Mouse (Mus musculus) hindbrain, embryonic 11.5 days (tissue): ENCODE measurements around the gene Morc1. TPM values are rescaled to one million over a fixed set of nuclear protein-coding genes. Genes with fewer than 3 reads are reported as not detected.

ENCODE experiments used
- ATAC-seq: fragments of 200-750 bp; cut with Nextera tagmentation; 2 replicates; pipeline ENCODE4 v1.8.0; 2017; ENCODE audit warnings: mild to moderate bottlenecking, moderate TSS enrichment, moderate library complexity; ENCODE audit not compliant: low FRiP score
- DNase-seq: peaks from one replicate; pipeline ENCODE4 v3.0.0-alpha.2; 2015; ENCODE audit warnings: low spot score
- H3K27ac ChIP-seq: fragments of 300-500 bp; sonication (generic); 2 replicates; pipeline ENCODE4 v1.5.1; 2014; ENCODE audit warnings: mild to moderate bottlenecking, low read depth, low read length
- H3K27me3 ChIP-seq: fragments of 300-500 bp; sonication (generic); 2 replicates; pipeline ENCODE4 v1.6.1; 2014; ENCODE audit warnings: mild to moderate bottlenecking, low read length, moderate library complexity, mixed read lengths; ENCODE audit not compliant: control insufficient read depth, insufficient read depth
- H3K36me3 ChIP-seq: fragments of 300-500 bp; sonication (generic); 2 replicates; pipeline ENCODE4 v1.6.1; 2014; ENCODE audit warnings: mild to moderate bottlenecking, low read length, moderate library complexity, mixed read lengths; ENCODE audit not compliant: control insufficient read depth, insufficient read depth
- H3K4me1 ChIP-seq: fragments of 300-500 bp; sonication (generic); replicated peaks from 2 replicates; pipeline ENCODE4 v1.6.1; 2014; ENCODE audit warnings: low read length, mixed read lengths; ENCODE audit not compliant: control insufficient read depth, insufficient read depth
- H3K4me2 ChIP-seq: fragments of 300-500 bp; sonication (generic); replicated peaks from 2 replicates; pipeline ENCODE4 v1.6.1; 2014; ENCODE audit warnings: mild to moderate bottlenecking, low read depth, low read length
- H3K4me3 ChIP-seq: fragments of 300-500 bp; sonication (generic); 2 replicates; pipeline ENCODE4 v1.5.1; 2014; ENCODE audit warnings: low read depth, low read length
- H3K9ac ChIP-seq: fragments of 300-500 bp; sonication (generic); 2 replicates; pipeline ENCODE4 v1.6.1; 2014; ENCODE audit warnings: low read depth, low read length
- H3K9me3 ChIP-seq: fragments of 300-500 bp; sonication (generic); 2 replicates; pipeline ENCODE4 v1.6.1; 2016; ENCODE audit warnings: low read length; ENCODE audit not compliant: control insufficient read depth
- WGBS: fragments of 180-500 bp; shearing (Covaris S2); extraction: QIAGEN DNeasy Blood & Tissue Kit; methylation state at CpG from one replicate; pipeline ENCODE4 v1.1.7; 2014; 5-methylcytosine and 5-hydroxymethylcytosine counted together
- polyA plus RNA-seq: library from polyadenylated mRNA; unstranded; fragments of >200 nt; fragmentation: Nextera tagmentation; extraction: Ambion mirVana; gene quantifications from 2 replicates; pipeline ENCODE4 v1.2.1, GENCODE M21; 2014

Gene Morc1
- polyA plus RNA-seq, 1 experiment from 2014 or later = not detected

DNA sequence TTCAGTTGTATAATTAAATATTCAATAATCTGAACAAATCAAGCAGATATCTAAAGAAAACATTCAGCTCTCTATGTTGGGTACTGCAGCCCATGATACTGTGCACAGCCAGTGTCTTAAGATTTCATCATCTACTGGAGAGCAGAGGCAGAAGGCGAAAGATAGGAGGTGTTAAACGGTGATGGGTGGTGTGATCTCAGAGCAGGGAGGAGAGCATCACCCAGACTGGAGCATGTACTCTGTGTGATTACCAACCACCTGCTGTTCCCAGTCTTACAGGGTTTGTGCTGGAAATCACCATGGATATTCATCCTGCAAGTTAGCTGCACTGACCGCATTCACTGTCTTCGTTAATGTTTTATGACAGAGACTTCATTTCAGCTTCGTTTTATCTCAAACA lies 106.1 kb downstream of the Morc1 start:
- H3K4me1 ChIP-seq = no peaks in the 10 kb centered on the region
- H3K4me2 ChIP-seq = no peak overlapping the region
- H3K4me3 ChIP-seq = no peak overlapping the region
- H3K9ac ChIP-seq = no peak overlapping the region
- DNase-seq (no peak), ATAC-seq (no peak)
- 97% methylated on average over 5 of the region's 5 CpGs for WGBS
- no peaks in the 10 kb centered on the region for H3K27me3 ChIP-seq
- no peaks in the 10 kb centered on the region for H3K36me3 ChIP-seq
- no peak overlapping the region for H3K27ac ChIP-seq
- no peaks in the 10 kb centered on the region for H3K9me3 ChIP-seq

DNA sequence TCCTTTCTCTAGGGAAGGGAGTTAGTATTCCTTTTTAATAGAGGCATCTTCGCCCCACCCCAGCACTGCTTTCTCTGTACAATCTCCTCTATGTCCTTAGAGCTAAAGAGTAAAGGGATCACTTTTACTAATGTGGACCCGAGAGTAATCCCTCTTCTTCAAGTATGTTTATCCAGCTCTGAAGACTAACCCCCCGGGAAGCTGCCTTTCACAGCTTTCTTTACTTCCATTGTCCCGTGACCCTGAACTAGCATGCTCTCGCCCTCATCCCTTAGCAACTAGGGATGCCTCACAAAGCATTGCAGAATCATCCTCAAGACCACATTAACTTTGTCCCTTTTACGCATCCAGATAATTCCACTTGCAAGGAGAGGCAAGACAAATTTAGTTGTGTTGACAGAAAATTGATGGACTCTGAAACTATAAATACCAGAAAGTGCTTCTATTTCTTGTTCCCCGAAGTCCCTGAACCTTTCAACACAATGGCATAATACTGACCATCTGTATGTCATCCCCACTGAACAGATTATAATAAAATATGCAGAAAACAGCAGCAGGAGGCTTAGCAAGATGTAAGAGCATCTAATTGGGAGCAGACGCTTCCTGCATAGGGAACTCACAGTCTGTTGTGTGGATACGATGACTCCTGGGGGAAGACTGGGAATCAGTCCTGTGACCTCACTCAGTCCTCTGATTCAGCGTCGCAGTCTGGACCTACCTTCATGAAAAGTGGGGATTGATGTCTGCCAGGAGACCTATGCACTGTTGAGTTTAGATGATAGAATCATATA lies 131.4 kb downstream of the Morc1 start:
- Histone ChIP-seq H3K27ac (peak overlapping the region; percentile 25; the same call in 1 of the 2 replicates), H3K36me3 (no peaks in the 10 kb centered on the region), H3K9me3 (no peaks in the 10 kb centered on the region), H3K4me3 (no peak overlapping the region), H3K9ac (no peak overlapping the region), H3K27me3 (no peaks in the 10 kb centered on the region), H3K4me1 (0 out of 2 replicates have a peak, but pooled peaks cover 2% of the 10 kb centered on the region), H3K4me2 (no peak overlapping the region)
- WGBS = 16% methylated on average over 11 of the region's 11 CpGs
- DNase-seq (peak; percentile 59), ATAC-seq (peak; percentile 90)

DNA sequence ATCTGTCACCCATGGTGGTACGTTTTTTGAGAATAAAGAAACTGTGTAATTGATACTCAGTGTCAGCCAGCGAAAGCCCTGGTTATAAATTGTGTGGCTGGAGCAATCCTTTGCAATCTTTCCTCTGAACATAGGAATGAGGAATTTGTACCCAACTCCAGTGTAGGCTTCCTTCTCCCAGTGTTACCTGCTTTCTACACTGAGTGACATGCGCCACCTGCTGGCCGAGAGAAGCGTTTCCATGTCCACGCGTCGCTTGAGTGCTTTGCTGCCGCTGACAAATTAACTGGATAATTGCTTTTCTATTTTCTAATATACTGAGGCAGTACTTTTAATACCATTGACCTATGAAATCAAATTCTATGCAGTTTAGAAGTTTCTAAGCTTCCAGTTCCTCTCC lies 139.3 kb downstream of the Morc1 start:
- Histone ChIP-seq H3K4me1 (no peaks in the 10 kb centered on the region), H3K27me3 (no peaks in the 10 kb centered on the region), H3K4me2 (no peak overlapping the region), H3K9me3 (no peaks in the 10 kb centered on the region), H3K9ac (no peak overlapping the region), H3K27ac (no peak overlapping the region), H3K36me3 (no peaks in the 10 kb centered on the region), H3K4me3 (no peak overlapping the region)
- peak; percentile 84 for DNase-seq
- WGBS = 20% methylated on average over 9 of the region's 9 CpGs
- peak; percentile 73; the same call in 1 of the 2 replicates for ATAC-seq

GRCm38 (mm10) chr16:48574072-48574471 lies 143.0 kb downstream of the Morc1 start:
- Histone ChIP-seq H3K9me3 (no peaks in the 10 kb centered on the region), H3K9ac (no peak overlapping the region), H3K27me3 (no peaks in the 10 kb centered on the region), H3K27ac (no peak overlapping the region), H3K36me3 (no peaks in the 10 kb centered on the region), H3K4me3 (no peak overlapping the region), H3K4me1 (no peaks in the 10 kb centered on the region), H3K4me2 (no peak overlapping the region)
- ATAC-seq = no peak
- DNase-seq = no peak
- WGBS = 81% methylated on average over 5 of the region's 5 CpGs

GRCm38 (mm10) chr16:48574499-48574898 lies 143.5 kb downstream of the Morc1 start:
- no peaks in the 10 kb centered on the region for H3K27me3 ChIP-seq
- no peak for ATAC-seq
- H3K9ac ChIP-seq = no peak overlapping the region
- no peak for DNase-seq
- no peaks in the 10 kb centered on the region for H3K36me3 ChIP-seq
- 87% methylated on average over 3 of the region's 3 CpGs for WGBS
- no peaks in the 10 kb centered on the region for H3K9me3 ChIP-seq
- H3K4me2 ChIP-seq = no peak overlapping the region
- no peaks in the 10 kb centered on the region for H3K4me1 ChIP-seq
- H3K4me3 ChIP-seq = no peak overlapping the region
- H3K27ac ChIP-seq = no peak overlapping the region

- no peak for ATAC-seq
- no peaks in the 10 kb centered on the region for H3K4me1 ChIP-seq
- H3K27ac ChIP-seq = no peak overlapping the region
- no peak for DNase-seq
- no peak overlapping the region for H3K4me2 ChIP-seq
- H3K4me3 ChIP-seq = no peak overlapping the region
- no peaks in the 10 kb centered on the region for H3K36me3 ChIP-seq
- no peaks in the 10 kb centered on the region for H3K27me3 ChIP-seq
- 82% methylated on average over 6 of the region's 6 CpGs for WGBS
- no peak overlapping the region for H3K9ac ChIP-seq
- H3K9me3 ChIP-seq = no peaks in the 10 kb centered on the region
Measured at GRCm38 (mm10) chr16:48585369-48585768, 154.3 kb downstream of the Morc1 start.

DNA sequence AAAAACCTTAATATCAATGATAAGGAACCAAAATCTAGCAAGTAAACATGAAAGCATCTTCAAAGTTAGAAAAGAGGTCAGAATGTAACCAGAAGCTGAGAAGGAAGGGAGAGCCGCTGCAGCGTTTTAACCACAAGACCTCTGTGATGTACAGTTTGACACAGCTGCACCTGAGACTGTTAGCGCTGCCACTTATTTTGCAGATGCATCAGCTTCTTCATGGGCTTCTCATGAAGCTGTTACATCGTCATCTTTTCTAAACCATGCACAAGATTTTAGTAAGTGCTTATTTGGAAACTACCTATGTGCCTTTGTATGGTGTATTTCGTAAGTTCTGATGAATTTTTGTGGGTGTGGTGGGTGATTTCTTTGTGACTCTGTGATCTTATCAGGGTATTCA lies 163.4 kb downstream of the Morc1 start:
- Histone ChIP-seq H3K9me3 (no peaks in the 10 kb centered on the region), H3K4me1 (no peaks in the 10 kb centered on the region), H3K4me2 (no peak overlapping the region), H3K27ac (no peak overlapping the region), H3K36me3 (no peaks in the 10 kb centered on the region), H3K9ac (no peak overlapping the region), H3K27me3 (no peaks in the 10 kb centered on the region), H3K4me3 (no peak overlapping the region)
- WGBS = 90% methylated on average over 5 of the region's 5 CpGs
- no peak for ATAC-seq
- no peak for DNase-seq

- ATAC-seq (no peak), DNase-seq (no peak)
- no peak overlapping the region for H3K4me2 ChIP-seq
- no peak overlapping the region for H3K9ac ChIP-seq
- no peaks in the 10 kb centered on the region for H3K4me1 ChIP-seq
- no peaks in the 10 kb centered on the region for H3K9me3 ChIP-seq
- no peaks in the 10 kb centered on the region for H3K27me3 ChIP-seq
- no peak overlapping the region for H3K4me3 ChIP-seq
- H3K27ac ChIP-seq = no peak overlapping the region
- WGBS = 73% methylated on average over 1 of the region's 1 CpGs
- H3K36me3 ChIP-seq = no peaks in the 10 kb centered on the region
Measured at GRCm38 (mm10) chr16:48595216-48595615, 164.2 kb downstream of the Morc1 start.

DNA sequence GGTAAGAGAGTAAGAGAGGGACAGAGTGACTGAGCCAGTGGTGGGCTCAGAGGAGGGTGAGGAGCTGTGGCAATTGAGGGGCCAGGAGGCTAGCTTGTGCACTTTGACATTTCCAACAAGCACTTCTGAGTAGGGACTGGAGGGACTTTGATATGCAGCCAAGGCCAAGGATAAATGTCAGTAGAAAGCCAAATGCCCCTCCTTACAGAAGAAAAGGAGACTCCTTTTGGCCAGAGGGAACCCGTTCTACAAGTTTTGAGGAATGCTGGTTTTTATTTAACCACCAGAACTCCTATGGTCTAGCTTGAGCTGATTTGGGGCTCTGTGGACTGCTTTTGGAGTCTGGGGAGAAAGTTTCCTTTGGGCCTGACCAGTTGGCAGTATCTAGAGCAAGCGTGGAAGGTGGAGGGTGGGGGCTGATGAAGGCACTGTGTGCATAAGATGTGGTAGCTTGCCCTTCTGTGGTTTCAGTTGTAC lies 172.7 kb downstream of the Morc1 start:
- Histone ChIP-seq H3K27me3 (no peaks in the 10 kb centered on the region), H3K9me3 (no peaks in the 10 kb centered on the region), H3K27ac (no peak overlapping the region), H3K36me3 (no peaks in the 10 kb centered on the region), H3K4me2 (no peak overlapping the region), H3K9ac (no peak overlapping the region), H3K4me3 (no peak overlapping the region), H3K4me1 (no peaks in the 10 kb centered on the region)
- DNase-seq = no peak
- no peak for ATAC-seq
- 87% methylated on average over 2 of the region's 2 CpGs for WGBS
